Mouse (Mus musculus) spleen, adult 2 months (tissue): ENCODE results near the gene Mycbpap.

ENCODE experiments used
- CTCF ChIP-seq: fragments of 200-500 bp; IDR thresholded peaks from 2 replicates; pipeline ENCODE4 v1.5.1; 2011; ENCODE audit warnings: mild to moderate bottlenecking, inconsistent platforms; ENCODE audit not compliant: insufficient read depth, insufficient read length, insufficient replicate concordance; ENCODE audit errors: extremely low read depth
- POLR2A ChIP-seq: fragments of 200-500 bp; IDR thresholded peaks from 2 replicates; pipeline ENCODE4 v1.6.1; 2011; ENCODE audit warnings: low read depth, low read length, inconsistent platforms

DNA sequence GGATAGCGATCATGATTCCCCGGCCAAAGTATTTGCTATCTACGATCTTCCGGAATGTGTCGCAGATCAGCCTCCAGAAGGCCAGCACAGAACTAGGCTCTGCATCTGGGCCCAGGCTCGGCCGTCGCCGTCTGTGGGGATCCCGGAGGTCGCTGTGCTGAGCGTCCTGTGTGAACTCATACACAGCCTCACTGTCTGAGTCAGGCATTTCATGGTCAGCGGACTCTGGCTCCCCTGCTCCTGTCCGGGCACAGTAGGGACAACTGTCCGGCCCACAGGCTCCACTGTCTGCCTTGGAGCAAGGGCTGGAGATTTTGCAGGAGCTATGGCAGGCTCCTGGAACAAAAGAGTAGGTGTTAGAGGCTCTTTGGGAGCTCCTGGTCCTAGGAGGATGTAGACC is 64.5 kb downstream of the Mycbpap start:
- no peak for TF ChIP-seq CTCF
- TF ChIP-seq POLR2A: no peak
